Mouse (Mus musculus): ENCODE results near the gene Fads3.

DNA sequence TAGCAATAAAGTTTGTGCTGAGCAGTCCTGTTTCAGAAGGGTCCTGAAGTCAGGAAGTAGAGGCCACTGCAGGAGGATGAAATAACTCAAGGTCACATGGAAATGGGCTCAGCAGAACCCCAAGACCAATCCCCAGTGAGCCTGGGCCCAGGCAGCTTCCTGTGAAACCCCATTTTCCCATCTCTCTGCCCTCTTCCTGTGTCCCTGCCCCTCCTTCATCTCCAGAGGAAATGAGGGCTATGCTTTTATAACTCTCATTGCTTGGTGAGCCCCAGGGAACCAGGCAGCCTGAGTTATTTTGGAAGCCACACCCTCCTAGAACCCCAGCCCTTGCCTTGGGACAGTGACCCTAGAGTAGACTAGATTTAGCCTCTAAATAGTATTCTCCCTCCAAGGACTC is 8.2 kb downstream of the Fads3 start:
- TF ChIP-seq CTCF (IDR thresholded peaks at IDR 0.05; ENCODE audit: low read depth, low read length) (no peak), POLR2A (IDR thresholded peaks at IDR 0.05; ENCODE audit: extremely low read depth, insufficient read depth, low read length) (no peak)

Data from liver, adult 2 months (tissue).